Mouse (Mus musculus) neural tube, embryonic 11.5 days (tissue): ENCODE results near the gene Def8. TPM values are rescaled to one million over a fixed set of nuclear protein-coding genes. Genes with fewer than 3 reads are reported as not detected.

Source experiments
- polyA plus RNA-seq: library from polyadenylated mRNA; unstranded; fragments of >200 nt; fragmentation: Nextera tagmentation; extraction: Ambion mirVana; gene quantifications from 2 replicates; pipeline ENCODE4 v1.2.1, GENCODE M21; 2014

The Def8 gene
- polyA plus RNA-seq, 1 experiment from 2014 or later = 41.7 TPM

Other genes with a start within 250 kb of the Def8 start
- 0.66 and 1.3 TPM in 2 replicates for gene Dpep1, start 237.3 kb upstream of the Def8 start, polyA plus RNA-seq
- gene Chmp1a, start 210.8 kb upstream of the Def8 start, polyA plus RNA-seq = 104 and 110 TPM in 2 replicates
- gene Spata33, start 210.7 kb upstream of the Def8 start, polyA plus RNA-seq = 6.0 and 9.5 TPM in 2 replicates
- 35.5 and 35.7 TPM in 2 replicates for gene Cdk10, start 198.7 kb upstream of the Def8 start, polyA plus RNA-seq
- gene Spata2l, start 187.3 kb upstream of the Def8 start, polyA plus RNA-seq = 2.7 and 3.1 TPM in 2 replicates
- 25.1 and 26.0 TPM in 2 replicates for gene Zfp276, start 169.3 kb upstream of the Def8 start, polyA plus RNA-seq
- 26.4 and 29.7 TPM in 2 replicates for gene Vps9d1, start 169.2 kb upstream of the Def8 start, polyA plus RNA-seq
- 31.3 and 36.7 TPM in 2 replicates for gene Fanca, start 105.0 kb upstream of the Def8 start, polyA plus RNA-seq
- gene Spire2, start 90.8 kb upstream of the Def8 start, polyA plus RNA-seq = 16.9 and 17.3 TPM in 2 replicates
- 211 and 217 TPM in 2 replicates for gene Tcf25, start 49.8 kb upstream of the Def8 start, polyA plus RNA-seq
- 0.20 TPM in 1 of 2 replicates, not detected in the other for gene Mc1r, start 16.4 kb upstream of the Def8 start, polyA plus RNA-seq
- 872 and 1,012 TPM in 2 replicates for gene Tubb3, start 12.1 kb upstream of the Def8 start, polyA plus RNA-seq
- 32.4 and 41.4 TPM in 2 replicates for gene Afg3l1, start 54.4 kb downstream of the Def8 start, polyA plus RNA-seq
- 38.6 and 46.3 TPM in 2 replicates for gene Dbndd1, start 91.9 kb downstream of the Def8 start, polyA plus RNA-seq
- gene Gas8, start 95.3 kb downstream of the Def8 start, polyA plus RNA-seq = 39.0 and 45.5 TPM in 2 replicates
- 13.9 and 15.7 TPM in 2 replicates for gene Rhou, start 230.4 kb downstream of the Def8 start, polyA plus RNA-seq